ENCODE assay signal across 9 mouse cellular contexts in the genomic region with DNA sequence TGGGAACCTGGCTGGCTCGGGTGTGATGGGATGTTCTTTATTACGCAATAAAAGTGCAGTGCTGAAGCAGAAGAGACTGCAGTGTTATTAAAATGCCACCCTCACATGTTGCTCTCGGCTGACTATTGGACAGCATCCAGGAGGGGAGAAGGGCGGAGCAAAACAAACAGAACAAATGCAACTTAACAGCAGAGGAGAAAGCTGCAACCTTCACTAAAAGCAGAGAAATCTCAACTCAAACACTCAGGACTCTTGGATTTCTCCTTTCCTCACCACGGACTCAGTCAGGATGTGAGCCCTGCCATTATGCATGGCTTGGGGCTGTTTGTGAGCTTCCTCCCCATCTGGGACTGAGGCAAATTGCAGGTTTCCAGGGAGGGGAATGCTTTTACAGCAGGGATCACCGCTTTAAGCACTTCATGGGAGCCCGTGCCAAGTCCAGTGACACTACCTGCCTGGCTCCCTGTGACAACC.
A peak's percentile ranks its signal among the peaks of the same experiment; 100 is the strongest.
DNase-seq lines count a peak whose midpoint lies in the region; ATAC-seq and TF ChIP-seq lines count a peak whose summit lies in the region.
"Had no signal": no experiment of that assay in that cellular context is flagged by ENCODE, and none has a peak within 500 bp of the region (broad histone marks: within the 10 kb centered on the region; RNA-seq: fewer than 3 reads in every experiment).

No protein-coding gene starts in this region.

- no peaks in the 10 kb centered on the region for H3K27me3 ChIP-seq in hindbrain, postnatal 0 days (ENCODE audit: insufficient read depth, low read length)
- H3K27me3 ChIP-seq in hindbrain, embryonic 12.5 days = no peaks in the 10 kb centered on the region
- no peaks in the 10 kb centered on the region for H3K27me3 ChIP-seq in embryonic facial prominence, embryonic 11.5 days (ENCODE audit: control insufficient read depth, insufficient read depth, low read length)
- no peaks in the 10 kb centered on the region for H3K27me3 ChIP-seq in intestine, postnatal 0 days (replicated peaks; ENCODE audit: control insufficient read depth, insufficient read depth, low read length)
- no peaks in the 10 kb centered on the region for H3K27me3 ChIP-seq in limb, embryonic 12.5 days
- H3K27me3 ChIP-seq: liver, embryonic 13.5 days had no signal

- WGBS in hindbrain, postnatal 0 days = 34% methylated on average over 7 of the region's 7 CpGs
- WGBS in hindbrain, embryonic 12.5 days = 67% methylated on average over 7 of the region's 7 CpGs
- WGBS in embryonic facial prominence, embryonic 11.5 days = 33% methylated on average over 7 of the region's 7 CpGs
- 22% methylated on average over 7 of the region's 7 CpGs for WGBS in intestine, postnatal 0 days
- 15% methylated on average over 7 of the region's 7 CpGs for WGBS in limb, embryonic 12.5 days
- 38% methylated on average over 7 of the region's 7 CpGs for WGBS in lung, adult 2 months

- H3K36me3 ChIP-seq in hindbrain, postnatal 0 days (ENCODE audit: insufficient read depth, low read length) = no peaks in the 10 kb centered on the region
- H3K36me3 ChIP-seq in hindbrain, embryonic 12.5 days = no peaks in the 10 kb centered on the region
- no peaks in the 10 kb centered on the region for H3K36me3 ChIP-seq in embryonic facial prominence, embryonic 11.5 days (replicated peaks; ENCODE audit: control insufficient read depth, insufficient read depth, low read depth, low read length)
- H3K36me3 ChIP-seq in intestine, postnatal 0 days (ENCODE audit: control insufficient read depth, insufficient read depth) = no peaks in the 10 kb centered on the region
- no peaks in the 10 kb centered on the region for H3K36me3 ChIP-seq in limb, embryonic 12.5 days
- H3K36me3 ChIP-seq: liver, embryonic 13.5 days had no signal

- no peaks in the 10 kb centered on the region for H3K9me3 ChIP-seq in hindbrain, postnatal 0 days (ENCODE audit: low read length)
- no peaks in the 10 kb centered on the region for H3K9me3 ChIP-seq in hindbrain, embryonic 12.5 days (replicated peaks)
- no peaks in the 10 kb centered on the region for H3K9me3 ChIP-seq in embryonic facial prominence, embryonic 11.5 days (replicated peaks; ENCODE audit: control insufficient read depth, low read length)
- H3K9me3 ChIP-seq in intestine, postnatal 0 days (ENCODE audit: control insufficient read depth) = no peaks in the 10 kb centered on the region
- H3K9me3 ChIP-seq in limb, embryonic 12.5 days = no peaks in the 10 kb centered on the region
- H3K9me3 ChIP-seq: liver, embryonic 13.5 days had no signal

- no peaks in the 10 kb centered on the region for H3K4me1 ChIP-seq in hindbrain, postnatal 0 days (ENCODE audit: insufficient read depth, low read length)
- peaks cover 2% of the 10 kb centered on the region; the same call in 1 of the 2 replicates for H3K4me1 ChIP-seq in hindbrain, embryonic 12.5 days
- H3K4me1 ChIP-seq in embryonic facial prominence, embryonic 11.5 days (ENCODE audit: control insufficient read depth, insufficient read depth, low read length) = no peaks in the 10 kb centered on the region
- H3K4me1 ChIP-seq in intestine, postnatal 0 days (replicated peaks; ENCODE audit: control insufficient read depth, insufficient read depth, low read length) = no peaks in the 10 kb centered on the region
- peaks cover 19% of the 10 kb centered on the region for H3K4me1 ChIP-seq in limb, embryonic 12.5 days (replicated peaks)
- H3K4me1 ChIP-seq in lung, adult 2 months (ENCODE audit: control insufficient read depth, insufficient read depth, low read length) = peaks cover 3% of the 10 kb centered on the region; the same call in 1 of the 2 replicates

- H3K4me2 ChIP-seq in hindbrain, postnatal 0 days (ENCODE audit: low read depth, low read length) = peak overlapping the region; percentile 19
- H3K4me2 ChIP-seq in hindbrain, embryonic 12.5 days (replicated peaks) = no peak overlapping the region
- H3K4me2 ChIP-seq in embryonic facial prominence, embryonic 11.5 days (ENCODE audit: low read depth, low read length) = no peak overlapping the region
- H3K4me2 ChIP-seq in intestine, postnatal 0 days (replicated peaks; ENCODE audit: low read depth) = 0 out of 2 replicates have a peak overlapping the region, but pooled peaks have one; percentile 21
- peak overlapping the region; percentile 52 for H3K4me2 ChIP-seq in limb, embryonic 12.5 days
- H3K4me2 ChIP-seq: liver, embryonic 13.5 days had no signal

- TF ChIP-seq POLR2A in lung, adult 2 months (IDR thresholded peaks at IDR 0.05; ENCODE audit: borderline replicate concordance, extremely low read depth, low read depth, low read length) = no peak

- H3K4me3 ChIP-seq in hindbrain, postnatal 0 days (ENCODE audit: low read length) = no peak overlapping the region
- H3K4me3 ChIP-seq in hindbrain, embryonic 12.5 days = no peak overlapping the region
- H3K4me3 ChIP-seq in embryonic facial prominence, embryonic 11.5 days (ENCODE audit: low read depth, low read length) = no peak overlapping the region
- H3K4me3 ChIP-seq in intestine, postnatal 0 days (ENCODE audit: low read depth, low read length) = no peak overlapping the region
- peak overlapping the region; percentile 23 for H3K4me3 ChIP-seq in limb, embryonic 12.5 days (replicated peaks)
- no peak overlapping the region for H3K4me3 ChIP-seq in lung, adult 2 months (replicated peaks; ENCODE audit: extremely low read depth, low read depth, low read length)
- H3K4me3 ChIP-seq: liver, embryonic 13.5 days had no signal

- H3K27ac ChIP-seq in hindbrain, postnatal 0 days = no peak overlapping the region
- no peak overlapping the region for H3K27ac ChIP-seq in hindbrain, embryonic 12.5 days
- no peak overlapping the region for H3K27ac ChIP-seq in embryonic facial prominence, embryonic 11.5 days (replicated peaks; ENCODE audit: low read depth, low read length)
- H3K27ac ChIP-seq in intestine, postnatal 0 days (ENCODE audit: low read depth, low read length) = no peak overlapping the region
- no peak overlapping the region for H3K27ac ChIP-seq in limb, embryonic 12.5 days
- H3K27ac ChIP-seq: liver, embryonic 13.5 days had no signal

- H3K9ac ChIP-seq in hindbrain, postnatal 0 days (replicated peaks; ENCODE audit: low read length) = no peak overlapping the region
- no peak overlapping the region for H3K9ac ChIP-seq in hindbrain, embryonic 12.5 days
- no peak overlapping the region for H3K9ac ChIP-seq in embryonic facial prominence, embryonic 11.5 days (replicated peaks; ENCODE audit: low read length)
- no peak overlapping the region for H3K9ac ChIP-seq in intestine, postnatal 0 days (ENCODE audit: low read depth, low read length)
- no peak overlapping the region for H3K9ac ChIP-seq in limb, embryonic 12.5 days (replicated peaks)
- H3K9ac ChIP-seq: liver, embryonic 13.5 days had no signal

- no peak for ATAC-seq in hindbrain, postnatal 0 days
- no peak for ATAC-seq in hindbrain, embryonic 12.5 days (ENCODE audit: low FRiP score)
- ATAC-seq in embryonic facial prominence, embryonic 11.5 days (replicated peaks; ENCODE audit: insufficient number of reproducible peaks, low FRiP score, low TSS enrichment, low read depth) = no peak
- ATAC-seq in intestine, postnatal 0 days = no peak
- ATAC-seq in limb, embryonic 12.5 days (ENCODE audit: insufficient number of reproducible peaks, insufficient read depth, low FRiP score, low TSS enrichment, low read depth) = peak; percentile 60

- no peak for TF ChIP-seq CTCF in hindbrain, postnatal 0 days (IDR thresholded peaks at IDR 0.05; ENCODE audit: low read depth)
- TF ChIP-seq CTCF in intestine, postnatal 0 days (IDR thresholded peaks at IDR 0.05; ENCODE audit: low read depth) = no peak
- TF ChIP-seq CTCF in lung, adult 2 months (IDR thresholded peaks at IDR 0.05; ENCODE audit: insufficient read depth, low read length) = no peak

- DNase-seq in hindbrain, postnatal 0 days (ENCODE audit: low spot score) = peak; percentile 47
- DNase-seq in adrenal gland, postnatal 10 days = peak; percentile 56
- DNase-seq in embryonic facial prominence, embryonic 11.5 days (ENCODE audit: low spot score) = peak; percentile 40
- DNase-seq in thymus, postnatal 4 days = no peak
- no peak for DNase-seq in lung, adult 2 months
- DNase-seq: liver, embryonic 13.5 days had no signal

Comparison
In these comparisons a context has a peak if more than half of its experiments do, and no peak if none do; other contexts are left out.
1. H3K4me2 ChIP-seq: peak in hindbrain, postnatal 0 days (single experiment), intestine, postnatal 0 days (single experiment) and limb, embryonic 12.5 days (single experiment); none in hindbrain, embryonic 12.5 days (single experiment) and embryonic facial prominence, embryonic 11.5 days (single experiment).
2. DNase-seq: peak in hindbrain, postnatal 0 days (single experiment), adrenal gland, postnatal 10 days (single experiment) and embryonic facial prominence, embryonic 11.5 days (single experiment); none in thymus, postnatal 4 days (single experiment) and lung, adult 2 months (single experiment).